Mouse (Mus musculus) skeletal muscle tissue, adult 2 months (tissue): ENCODE measurements around the gene Dclk1.

Experiments used
- DNase-seq: peaks from one replicate; pipeline ENCODE4 v3.0.0-alpha.2; 2012; ENCODE audit warnings: low read depth, low spot score

The Dclk1 gene

GRCm38 (mm10) chr3:55587972-55588946, 346.1 kb downstream of the Dclk1 start:
- peak; percentile 51 for DNase-seq
